Mouse (Mus musculus) heart, adult 2 months (tissue): ENCODE data around the gene Gab2. TPM values are rescaled to one million over a fixed set of nuclear protein-coding genes. Genes with fewer than 3 reads are reported as not detected.

Experiments used
- DNase-seq, 2 experiments: peaks; one replicate each; pipeline ENCODE4 v3.0.0; 2021
- H3K27ac ChIP-seq: fragments of 200-600 bp; 2 replicates; pipeline ENCODE4 v1.8.1; 2022
- H3K27me3 ChIP-seq: fragments of 200-500 bp; 2 replicates; pipeline ENCODE4 v1.6.1; 2012; ENCODE audit warnings: mild to moderate bottlenecking, low read length, inconsistent platforms, mixed read lengths; ENCODE audit not compliant: control insufficient read depth, insufficient read depth
- H3K36me3 ChIP-seq: fragments of 200-500 bp; 2 replicates; pipeline ENCODE4 v1.6.1; 2012; ENCODE audit warnings: low read length, inconsistent platforms; ENCODE audit not compliant: control insufficient read depth, insufficient read depth
- H3K4me1 ChIP-seq: fragments of 200-500 bp; 2 replicates; pipeline ENCODE4 v1.6.1; 2011; ENCODE audit warnings: low read length; ENCODE audit not compliant: control insufficient read depth, insufficient read depth
- H3K4me3 ChIP-seq: fragments of 200-600 bp; 2 replicates; pipeline ENCODE4 v1.8.1; 2022
- H3K79me2 ChIP-seq: fragments of 200-500 bp; replicated peaks from 2 replicates; pipeline ENCODE4 v1.6.1; 2012; ENCODE audit warnings: mild to moderate bottlenecking, inconsistent platforms, low read length, moderate library complexity, mixed read lengths; ENCODE audit not compliant: control insufficient read depth, insufficient read depth
- H3K9ac ChIP-seq: fragments of 200-500 bp; 2 replicates; pipeline ENCODE4 v1.6.1; 2012; ENCODE audit warnings: low read depth, mild to moderate bottlenecking, control low read depth, inconsistent platforms, low read length, mixed read lengths
- CTCF ChIP-seq: fragments of 200-600 bp; IDR thresholded peaks from 2 replicates; pipeline ENCODE4 v1.8.1; 2022; ENCODE audit warnings: antibody characterized with exemption, mild to moderate bottlenecking, moderate library complexity
- EP300 ChIP-seq: fragments of 200-500 bp; IDR thresholded peaks from 2 replicates; pipeline ENCODE4 v1.6.1; 2011; ENCODE audit warnings: low read depth, low read length, control low read depth; ENCODE audit not compliant: insufficient read depth
- POLR2A ChIP-seq: fragments of 200-500 bp; IDR thresholded peaks from 2 replicates; pipeline ENCODE4 v1.6.1; 2011; ENCODE audit warnings: mild to moderate bottlenecking, low read depth, low read length, control low read depth; ENCODE audit not compliant: insufficient read depth
- WGBS: fragments of 180-500 bp; shearing (Covaris S2); methylation state at CpG from one replicate; pipeline ENCODE4 v1.1.7; 2018; 5-methylcytosine and 5-hydroxymethylcytosine counted together
- intact Hi-C: fragments of 180-260 bp; cut with DNase I; formaldehyde crosslinking; loops from one replicate; pipeline ENCODE4 v1.15.1; 2025
- polyA plus RNA-seq: library from polyadenylated mRNA; depleted of rRNA; stranded (reverse); fragments of >200 nt; gene quantifications from 2 replicates; pipeline ENCODE4 v1.2.3, GENCODE M21; 2012
- total RNA-seq, 2 experiments: library from RNA; stranded (reverse); gene quantifications; 2 replicates each; pipeline ENCODE4 v1.2.3; 2021

Gene Gab2
- total and polyA plus RNA-seq, 3 experiments = 15.9 to 17.6 (median 16.4) TPM

DNA sequence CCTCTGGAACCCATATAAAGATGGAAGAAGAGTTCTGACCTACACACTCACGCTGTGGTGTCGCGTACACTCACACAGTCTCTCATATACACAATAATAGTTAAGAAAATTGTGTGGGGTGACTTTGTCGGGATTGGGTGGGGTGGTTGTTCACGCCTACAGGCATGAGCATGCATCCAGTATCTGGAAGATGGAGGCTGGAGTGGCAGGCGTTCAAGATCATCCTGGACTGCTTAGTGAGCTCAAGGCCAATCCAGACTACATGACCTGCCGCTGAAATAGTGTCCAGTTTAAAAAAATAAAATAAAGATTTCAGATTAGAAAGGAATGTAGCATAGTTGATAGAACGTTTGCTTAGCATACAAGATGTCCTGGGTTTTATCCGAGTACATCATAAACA, 2.2 kb downstream of the Gab2 start:
- TF ChIP-seq POLR2A (no peak), EP300 (no peak), CTCF (no peak)
- Histone ChIP-seq H3K9ac (no peak overlapping the region), H3K27me3 (no peaks in the 10 kb centered on the region), H3K27ac (peak overlapping the region; percentile 97), H3K4me3 (peak overlapping the region; percentile 82; the same call in 1 of the 2 replicates), H3K4me1 (peaks cover 13% of the 10 kb centered on the region), H3K79me2 (peaks cover 2% of the 10 kb centered on the region; the same call in 1 of the 2 replicates), H3K36me3 (peaks cover 6% of the 10 kb centered on the region)
- intact Hi-C loops = loop anchor here (2.0 to 5.0 kb wide), 3 partner anchors 44 to 165 kb away; no protein-coding TSS in a partner anchor
- 58% methylated on average over 9 of the region's 9 CpGs for WGBS
- DNase-seq = peak in 1 of 2 experiments; percentile 18

DNA sequence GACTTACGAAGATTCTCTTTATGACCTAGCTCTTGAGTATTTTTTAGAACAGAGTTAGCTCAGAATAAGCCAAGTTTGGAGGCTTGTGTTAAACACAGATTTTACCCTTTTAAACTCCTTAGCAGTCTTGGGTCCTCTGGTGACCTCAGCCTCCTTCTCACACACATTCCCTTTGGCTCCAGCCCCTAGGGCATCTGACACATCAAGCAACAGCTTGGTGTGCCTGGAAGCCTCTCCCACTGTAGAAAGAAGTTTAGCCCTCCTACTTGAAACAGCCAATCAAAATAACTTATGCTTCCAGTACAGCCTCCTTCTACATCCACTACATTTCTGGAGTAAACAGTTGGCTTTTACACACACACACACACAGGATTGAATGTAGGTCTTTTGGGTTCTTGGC, 2.8 kb downstream of the Gab2 start:
- intact Hi-C loops = loop anchor here (5.0 kb wide), 2 partner anchors 43 to 103 kb away; no protein-coding TSS in a partner anchor
- Histone ChIP-seq H3K36me3 (peaks cover 6% of the 10 kb centered on the region), H3K27me3 (no peaks in the 10 kb centered on the region), H3K79me2 (peaks cover 2% of the 10 kb centered on the region; the same call in 1 of the 2 replicates), H3K27ac (peak overlapping the region; percentile 97), H3K4me3 (no peak overlapping the region), H3K4me1 (peaks cover 13% of the 10 kb centered on the region), H3K9ac (no peak overlapping the region)
- TF ChIP-seq EP300 (no peak), CTCF (no peak)
- 84% methylated on average over 1 of the region's 1 CpGs for WGBS
- DNase-seq = peak in 1 of 2 experiments; percentile 49

DNA sequence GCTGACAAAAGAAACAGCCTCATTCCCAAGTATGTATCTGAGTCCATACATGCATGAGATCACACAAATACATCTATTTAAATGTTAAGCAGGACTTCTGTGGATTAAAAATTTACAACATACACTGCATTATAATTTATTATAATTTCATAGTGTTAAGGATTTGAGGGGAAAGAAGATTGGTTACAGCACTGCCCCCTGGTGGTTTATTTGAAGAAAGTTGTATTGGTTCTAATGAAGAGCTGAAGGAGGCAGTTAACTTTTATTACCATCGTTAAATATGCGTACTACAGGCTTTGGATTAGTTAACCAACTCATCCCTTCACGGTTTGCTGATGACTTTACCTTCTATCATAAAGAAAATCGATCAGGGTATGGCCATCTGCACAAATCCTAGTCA, 3.9 kb downstream of the Gab2 start:
- Histone ChIP-seq H3K79me2 (peaks cover 3% of the 10 kb centered on the region), H3K4me1 (peaks cover 12% of the 10 kb centered on the region), H3K27ac (no peak overlapping the region; the same call in 1 of the 2 replicates), H3K27me3 (no peaks in the 10 kb centered on the region), H3K4me3 (no peak overlapping the region), H3K36me3 (peaks cover 6% of the 10 kb centered on the region), H3K9ac (no peak overlapping the region)
- WGBS = 22% methylated on average over 4 of the region's 4 CpGs
- DNase-seq = no peak
- intact Hi-C loops = loop anchor here (1.0 to 5.0 kb wide), 2 partner anchors 87 to 115 kb away; no protein-coding TSS in a partner anchor
- TF ChIP-seq CTCF (peak; percentile 90), EP300 (no peak)

- H3K9ac ChIP-seq = no peak overlapping the region
- H3K27ac ChIP-seq = no peak overlapping the region
- H3K4me3 ChIP-seq = no peak overlapping the region
- TF ChIP-seq POLR2A (no peak), CTCF (no peak), EP300 (no peak)
- H3K4me1 ChIP-seq = peaks cover 2% of the 10 kb centered on the region
- no peak for DNase-seq
- 69% methylated on average over 3 of the region's 3 CpGs for WGBS
- no peaks in the 10 kb centered on the region for H3K36me3 ChIP-seq
- intact Hi-C loops = no loop called here
- H3K27me3 ChIP-seq = no peaks in the 10 kb centered on the region
- peaks cover 6% of the 10 kb centered on the region for H3K79me2 ChIP-seq
Measured at GRCm38 (mm10) chr7:97094241-97094640, 12.9 kb downstream of the Gab2 start.

- no peaks in the 10 kb centered on the region for H3K27me3 ChIP-seq
- WGBS = 87% methylated on average over 3 of the region's 3 CpGs
- H3K27ac ChIP-seq = no peak overlapping the region
- no peak for DNase-seq
- H3K79me2 ChIP-seq = no peaks in the 10 kb centered on the region
- H3K4me3 ChIP-seq = no peak overlapping the region
- H3K9ac ChIP-seq = no peak overlapping the region
- peaks cover 3% of the 10 kb centered on the region for H3K36me3 ChIP-seq
- H3K4me1 ChIP-seq = no peaks in the 10 kb centered on the region; the same call in none of the 2 replicates
- TF ChIP-seq CTCF (no peak), EP300 (no peak)
- intact Hi-C loops = no loop called here
Measured at GRCm38 (mm10) chr7:97108119-97108518, 26.7 kb downstream of the Gab2 start.

DNA sequence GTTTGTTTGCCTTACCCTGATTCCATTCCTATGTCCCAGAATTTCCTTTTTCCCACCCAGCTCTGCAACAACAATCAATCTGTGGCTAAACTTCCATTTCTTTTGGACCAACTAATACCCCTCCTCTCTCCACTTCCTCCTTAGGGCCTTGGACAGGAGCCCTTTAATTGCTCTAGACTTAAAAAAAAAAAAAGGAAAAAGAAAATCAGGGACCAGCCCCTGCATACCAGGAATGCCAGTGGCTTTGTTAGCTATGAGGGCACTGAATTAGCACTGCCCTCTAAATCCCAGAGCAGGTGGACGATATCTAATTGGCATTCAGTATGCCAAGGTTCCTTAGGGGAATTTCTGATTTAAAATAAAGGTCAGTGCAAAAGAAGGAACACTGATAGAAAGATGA, 47.6 kb downstream of the Gab2 start:
- Histone ChIP-seq H3K9ac (no peak overlapping the region), H3K4me3 (no peak overlapping the region), H3K4me1 (peaks cover 4% of the 10 kb centered on the region), H3K79me2 (no peaks in the 10 kb centered on the region), H3K36me3 (peaks cover 8% of the 10 kb centered on the region; the same call in 1 of the 2 replicates), H3K27ac (peak overlapping the region; percentile 50), H3K27me3 (no peaks in the 10 kb centered on the region)
- TF ChIP-seq POLR2A (no peak), CTCF (no peak), EP300 (no peak)
- 7% methylated on average over 1 of the region's 1 CpGs for WGBS
- DNase-seq = peak in 1 of 2 experiments; percentile 10
- intact Hi-C loops = loop anchor here (5.0 kb wide), 1 partner anchor 47 kb away; the partner anchor contains the start of gene Gab2
